Mouse (Mus musculus): ENCODE results near the gene Ift80. TPM values are rescaled to one million over a fixed set of nuclear protein-coding genes. Genes with fewer than 3 reads are reported as not detected.
"Not testable (repeated sequence)": the region's sequence is repeated elsewhere in the genome, so short reads cannot be mapped to it uniquely, and the experiment has no call there.

The Ift80 gene
- polyA plus RNA-seq, 1 experiment from 2014 or later: 24.8 TPM

GRCm38 (mm10) chr3:68904902-68905778 lies 99.2 kb downstream of the Ift80 start:
- Histone ChIP-seq H3K9me3 (replicated peaks; ENCODE audit: control insufficient read depth, low read length) (no peaks in the 10 kb centered on the region), H3K36me3 (replicated peaks; ENCODE audit: control insufficient read depth, insufficient read depth, low read depth, low read length) (no peaks in the 10 kb centered on the region), H3K4me2 (ENCODE audit: low read depth, low read length) (no peak overlapping the region), H3K4me1 (ENCODE audit: control insufficient read depth, insufficient read depth, low read length) (no peaks in the 10 kb centered on the region), H3K27me3 (ENCODE audit: control insufficient read depth, insufficient read depth, low read length) (no peaks in the 10 kb centered on the region), H3K27ac (replicated peaks; ENCODE audit: low read depth, low read length) (no peak overlapping the region), H3K9ac (replicated peaks; ENCODE audit: low read length) (no peak overlapping the region), H3K4me3 (ENCODE audit: low read depth, low read length) (no peak overlapping the region)
- WGBS: 80% methylated on average over 2 of the region's 2 CpGs
- no peak for ATAC-seq (replicated peaks; ENCODE audit: insufficient number of reproducible peaks, low FRiP score, low TSS enrichment, low read depth)
- DNase-seq (ENCODE audit: low spot score): no peak

GRCm38 (mm10) chr3:68902636-68903035 lies 101.7 kb downstream of the Ift80 start:
- H3K4me2 ChIP-seq (ENCODE audit: low read depth, low read length); ATAC-seq (replicated peaks; ENCODE audit: insufficient number of reproducible peaks, low FRiP score, low TSS enrichment, low read depth): not testable (repeated sequence)

GRCm38 (mm10) chr3:68897154-68897553 lies 107.2 kb downstream of the Ift80 start:
- Histone ChIP-seq H3K9ac (replicated peaks; ENCODE audit: low read length) (no peak overlapping the region), H3K4me3 (ENCODE audit: low read depth, low read length) (no peak overlapping the region), H3K27ac (replicated peaks; ENCODE audit: low read depth, low read length) (no peak overlapping the region), H3K4me1 (ENCODE audit: control insufficient read depth, insufficient read depth, low read length) (no peaks in the 10 kb centered on the region), H3K9me3 (replicated peaks; ENCODE audit: control insufficient read depth, low read length) (no peaks in the 10 kb centered on the region), H3K27me3 (ENCODE audit: control insufficient read depth, insufficient read depth, low read length) (no peaks in the 10 kb centered on the region), H3K4me2 (ENCODE audit: low read depth, low read length) (no peak overlapping the region), H3K36me3 (replicated peaks; ENCODE audit: control insufficient read depth, insufficient read depth, low read depth, low read length) (no peaks in the 10 kb centered on the region)
- no peak for DNase-seq (ENCODE audit: low spot score)
- 90% methylated on average over 5 of the region's 5 CpGs for WGBS
- ATAC-seq (replicated peaks; ENCODE audit: insufficient number of reproducible peaks, low FRiP score, low TSS enrichment, low read depth): no peak

More at GRCm38 (mm10) chr3:68902636-68903035, 101.7 kb downstream of the Ift80 start:
- H3K9ac ChIP-seq (replicated peaks; ENCODE audit: low read length); H3K9me3 ChIP-seq (replicated peaks; ENCODE audit: control insufficient read depth, low read length); DNase-seq (ENCODE audit: low spot score); H3K27ac ChIP-seq (replicated peaks; ENCODE audit: low read depth, low read length); H3K4me1 ChIP-seq (ENCODE audit: control insufficient read depth, insufficient read depth, low read length); H3K36me3 ChIP-seq (replicated peaks; ENCODE audit: control insufficient read depth, insufficient read depth, low read depth, low read length); H3K27me3 ChIP-seq (ENCODE audit: control insufficient read depth, insufficient read depth, low read length); H3K4me3 ChIP-seq (ENCODE audit: low read depth, low read length): not testable (repeated sequence)
- WGBS: 83% methylated on average over 16 of the region's 20 CpGs

GRCm38 (mm10) chr3:68895426-68895825 lies 108.9 kb downstream of the Ift80 start:
- H3K4me3 ChIP-seq (ENCODE audit: low read depth, low read length): no peak overlapping the region
- no peak for DNase-seq (ENCODE audit: low spot score)
- no peak for ATAC-seq (replicated peaks; ENCODE audit: insufficient number of reproducible peaks, low FRiP score, low TSS enrichment, low read depth)
- H3K27me3 ChIP-seq (ENCODE audit: control insufficient read depth, insufficient read depth, low read length): no peaks in the 10 kb centered on the region
- 84% methylated on average over 4 of the region's 4 CpGs for WGBS
- H3K36me3 ChIP-seq (replicated peaks; ENCODE audit: control insufficient read depth, insufficient read depth, low read depth, low read length): no peaks in the 10 kb centered on the region
- no peaks in the 10 kb centered on the region for H3K4me1 ChIP-seq (ENCODE audit: control insufficient read depth, insufficient read depth, low read length)
- H3K9ac ChIP-seq (replicated peaks; ENCODE audit: low read length): no peak overlapping the region
- no peak overlapping the region for H3K27ac ChIP-seq (replicated peaks; ENCODE audit: low read depth, low read length)
- H3K4me2 ChIP-seq (ENCODE audit: low read depth, low read length): no peak overlapping the region
- no peaks in the 10 kb centered on the region for H3K9me3 ChIP-seq (replicated peaks; ENCODE audit: control insufficient read depth, low read length)

- no peak overlapping the region for H3K4me2 ChIP-seq (ENCODE audit: low read depth, low read length)
- ATAC-seq (replicated peaks; ENCODE audit: insufficient number of reproducible peaks, low FRiP score, low TSS enrichment, low read depth) (no peak), DNase-seq (ENCODE audit: low spot score) (no peak)
- no peaks in the 10 kb centered on the region for H3K36me3 ChIP-seq (replicated peaks; ENCODE audit: control insufficient read depth, insufficient read depth, low read depth, low read length)
- no peaks in the 10 kb centered on the region for H3K4me1 ChIP-seq (ENCODE audit: control insufficient read depth, insufficient read depth, low read length)
- WGBS: 85% methylated on average over 5 of the region's 5 CpGs
- no peak overlapping the region for H3K27ac ChIP-seq (replicated peaks; ENCODE audit: low read depth, low read length)
- no peak overlapping the region for H3K4me3 ChIP-seq (ENCODE audit: low read depth, low read length)
- H3K9me3 ChIP-seq (replicated peaks; ENCODE audit: control insufficient read depth, low read length): no peaks in the 10 kb centered on the region
- no peaks in the 10 kb centered on the region for H3K27me3 ChIP-seq (ENCODE audit: control insufficient read depth, insufficient read depth, low read length)
- H3K9ac ChIP-seq (replicated peaks; ENCODE audit: low read length): no peak overlapping the region
These were observed 117.5 kb downstream of the Ift80 start for GRCm38 (mm10) chr3:68886845-68887244.

GRCm38 (mm10) chr3:68874079-68874478 lies 130.3 kb downstream of the Ift80 start:
- DNase-seq (ENCODE audit: low spot score) (no peak), ATAC-seq (replicated peaks; ENCODE audit: insufficient number of reproducible peaks, low FRiP score, low TSS enrichment, low read depth) (no peak)
- Histone ChIP-seq H3K9ac (replicated peaks; ENCODE audit: low read length) (no peak overlapping the region), H3K27me3 (ENCODE audit: control insufficient read depth, insufficient read depth, low read length) (peaks cover 6% of the 10 kb centered on the region), H3K27ac (replicated peaks; ENCODE audit: low read depth, low read length) (no peak overlapping the region), H3K4me3 (ENCODE audit: low read depth, low read length) (no peak overlapping the region), H3K4me1 (ENCODE audit: control insufficient read depth, insufficient read depth, low read length) (peaks cover 5% of the 10 kb centered on the region; the same call in 1 of the 2 replicates), H3K4me2 (ENCODE audit: low read depth, low read length) (no peak overlapping the region), H3K9me3 (replicated peaks; ENCODE audit: control insufficient read depth, low read length) (no peaks in the 10 kb centered on the region), H3K36me3 (replicated peaks; ENCODE audit: control insufficient read depth, insufficient read depth, low read depth, low read length) (no peaks in the 10 kb centered on the region)
- WGBS: 82% methylated on average over 2 of the region's 2 CpGs

- WGBS: 1% methylated on average over 15 of the region's 15 CpGs
- Histone ChIP-seq H3K27me3 (ENCODE audit: control insufficient read depth, insufficient read depth, low read length) (peaks cover 11% of the 10 kb centered on the region), H3K4me3 (ENCODE audit: low read depth, low read length) (peak overlapping the region; percentile 64), H3K36me3 (replicated peaks; ENCODE audit: control insufficient read depth, insufficient read depth, low read depth, low read length) (no peaks in the 10 kb centered on the region), H3K4me1 (ENCODE audit: control insufficient read depth, insufficient read depth, low read length) (peaks cover 5% of the 10 kb centered on the region; the same call in 1 of the 2 replicates), H3K9ac (replicated peaks; ENCODE audit: low read length) (peak overlapping the region; percentile 61; the same call in 1 of the 2 replicates), H3K9me3 (replicated peaks; ENCODE audit: control insufficient read depth, low read length) (no peaks in the 10 kb centered on the region), H3K4me2 (ENCODE audit: low read depth, low read length) (peak overlapping the region; percentile 99), H3K27ac (replicated peaks; ENCODE audit: low read depth, low read length) (no peak overlapping the region)
- ATAC-seq (replicated peaks; ENCODE audit: insufficient number of reproducible peaks, low FRiP score, low TSS enrichment, low read depth) (no peak; the same call in 1 of the 2 replicates), DNase-seq (ENCODE audit: low spot score) (no peak)
These were observed 133.8 kb downstream of the Ift80 start for GRCm38 (mm10) chr3:68870568-68870950.

Measured in embryonic facial prominence, embryonic 11.5 days (tissue).